Mouse (Mus musculus): Measurements from ENCODE around the gene Cldn6. TPM values are rescaled to one million over a fixed set of nuclear protein-coding genes. Genes with fewer than 3 reads are reported as not detected.

Gene Cldn6
- total RNA-seq, 2 experiments from 2014 or later = not detected

DNA sequence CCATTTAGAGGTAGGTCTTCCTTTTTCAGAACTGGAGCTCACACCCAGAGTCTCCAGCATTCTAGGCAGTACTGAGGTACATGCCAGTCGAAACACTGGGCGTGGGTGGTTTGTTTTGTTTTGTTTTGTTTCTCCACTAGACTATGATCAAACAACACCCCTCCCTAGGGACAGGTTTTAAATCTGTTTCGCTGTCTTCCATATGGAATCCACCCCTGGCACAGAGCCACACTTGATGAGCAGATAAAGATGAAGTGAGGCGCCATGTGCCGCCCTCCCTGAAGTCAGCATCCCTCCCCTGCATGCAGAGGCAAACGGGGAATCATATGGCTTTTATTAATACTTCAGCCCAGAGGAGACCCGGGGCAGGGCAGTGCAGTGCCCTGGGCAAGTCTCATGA is 25.7 kb downstream of the Cldn6 start:
- intact Hi-C loops (cut with DNase I) = loop anchor here (5.0 kb wide), 1 partner anchor 42 kb away; the partner anchor contains the start of gene Bicdl2
- peak; percentile 47 to 58 for DNase-seq (ENCODE audit: low spot score in 2 of 2)

GRCm38 (mm10) chr17:23705525-23706104 is 26.6 kb downstream of the Cldn6 start:
- DNase-seq (ENCODE audit: low spot score in 2 of 2) = no peak
- intact Hi-C loops (cut with DNase I) = no loop called here

GRCm38 (mm10) chr17:23706212-23706611 is 27.2 kb downstream of the Cldn6 start:
- intact Hi-C loops (cut with DNase I) = no loop called here
- peak; percentile 76 to 79 for DNase-seq (ENCODE audit: low spot score in 2 of 2)

GRCm38 (mm10) chr17:23717003-23717402 is 38.0 kb downstream of the Cldn6 start:
- intact Hi-C loops (cut with DNase I) = no loop called here
- DNase-seq (ENCODE audit: low spot score in 2 of 2) = no peak

GRCm38 (mm10) chr17:23719455-23719854 is 40.4 kb downstream of the Cldn6 start:
- no peak for DNase-seq (ENCODE audit: low spot score in 2 of 2)
- intact Hi-C loops (cut with DNase I) = no loop called here

- no peak for DNase-seq (ENCODE audit: low spot score in 2 of 2)
- intact Hi-C loops (cut with DNase I) = no loop called here
Observed at GRCm38 (mm10) chr17:23721886-23722285, 42.8 kb downstream of the Cldn6 start.

DNA sequence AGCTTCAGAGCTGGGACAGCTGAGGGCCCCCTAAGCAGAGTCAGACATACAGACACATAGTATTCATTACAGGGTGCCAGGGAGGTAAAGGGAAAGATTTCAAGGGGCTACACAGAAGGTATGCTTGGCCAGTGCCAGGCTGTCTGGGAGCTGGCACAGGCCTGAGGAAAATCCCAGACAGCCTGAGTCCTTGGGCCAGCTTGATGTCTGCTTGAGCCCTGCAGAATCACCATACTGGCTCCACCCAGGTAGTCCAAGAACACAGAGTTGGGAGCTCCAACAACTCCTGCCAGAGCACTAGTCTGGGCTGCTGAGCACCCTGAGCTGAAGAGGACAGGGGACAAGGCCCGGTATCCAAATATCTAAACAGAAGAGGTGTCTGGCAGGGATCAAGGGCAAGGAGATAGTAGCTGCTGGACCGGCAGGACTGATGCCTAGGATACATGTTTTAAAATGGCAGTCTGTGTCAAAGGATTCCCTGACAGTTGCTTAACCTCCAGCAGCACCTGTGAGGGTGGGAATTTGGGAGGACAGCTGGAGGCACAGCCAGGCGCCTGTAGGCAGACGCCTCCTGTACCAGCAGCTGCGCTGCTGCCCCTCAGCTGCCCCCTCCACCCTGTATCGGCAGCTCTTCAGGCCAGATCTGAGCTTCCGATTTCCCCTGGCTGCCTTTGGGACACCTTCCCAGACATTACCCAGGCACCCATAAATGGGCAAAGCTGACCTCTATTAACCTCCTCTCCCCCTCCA is 43.5 kb downstream of the Cldn6 start, which contains the start of gene 1520401A03Rik:
Gene 1520401A03Rik (minus strand): TSS at position 408 of the 750 bp plus-strand sequence.
- intact Hi-C loops (cut with DNase I) = no loop called here
- no peak for DNase-seq (ENCODE audit: low spot score in 2 of 2)

DNA sequence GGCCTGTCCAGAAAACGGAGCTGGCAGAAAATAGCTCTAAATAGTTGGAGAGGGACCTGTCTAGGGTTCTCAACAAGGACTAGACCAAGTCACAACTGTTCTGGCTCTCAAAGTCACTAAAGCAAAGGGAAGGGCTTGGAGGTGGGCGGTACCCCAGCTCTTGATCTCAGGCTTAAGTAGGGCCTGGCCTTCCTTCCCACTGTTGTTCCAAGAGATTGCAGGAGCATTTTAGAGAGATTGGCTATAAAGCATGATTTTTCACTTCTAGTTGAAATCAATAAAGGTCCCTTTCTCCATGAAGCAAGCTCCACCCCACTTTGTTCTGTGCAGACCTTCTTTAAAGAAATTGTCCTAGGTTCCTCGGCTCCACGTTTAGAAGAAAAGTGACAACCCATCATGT is 46.4 kb downstream of the Cldn6 start:
- no peak for DNase-seq (ENCODE audit: low spot score in 2 of 2)
- intact Hi-C loops (cut with DNase I) = no loop called here

DNA sequence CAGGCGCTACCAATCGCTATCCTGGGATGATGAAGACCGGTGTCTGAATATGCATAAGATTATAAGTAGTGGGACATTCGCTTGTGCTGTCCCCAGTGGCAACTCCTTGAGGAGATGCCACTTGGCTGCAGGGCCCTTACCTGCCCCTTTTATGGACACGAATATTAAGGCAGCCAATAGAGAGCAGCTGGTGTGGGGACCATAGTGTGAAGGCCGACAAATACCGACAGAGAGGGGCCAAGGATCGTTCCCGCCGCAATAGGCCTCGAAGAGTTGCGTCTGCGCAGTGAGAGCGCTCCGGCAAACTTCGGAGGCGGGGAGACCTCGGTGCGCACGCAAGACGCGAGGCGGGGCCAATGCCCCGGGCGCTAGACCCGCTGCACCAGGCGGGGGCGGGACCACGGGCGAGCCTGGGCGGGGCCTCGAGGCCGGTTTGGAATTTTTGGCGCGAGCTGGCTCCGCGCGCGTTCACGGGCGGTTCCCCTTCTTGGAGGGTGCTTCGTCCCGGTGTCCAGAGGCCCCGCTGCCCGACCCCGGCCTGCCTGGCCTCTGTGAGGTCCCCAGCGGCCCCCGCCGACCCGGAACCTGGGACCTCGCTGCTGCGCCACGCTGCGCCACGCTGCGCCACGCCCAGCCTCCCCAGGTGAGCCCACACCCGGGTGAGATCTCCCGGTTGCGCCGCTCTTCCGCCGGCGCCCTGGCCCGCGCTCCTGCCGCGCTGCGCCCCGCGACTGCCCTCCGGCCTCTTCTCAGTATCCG is 47.1 kb downstream of the Cldn6 start, which contains the start of gene Pkmyt1:
Gene Pkmyt1 (plus strand): TSS at position 338 of the 759 bp plus-strand sequence.
- intact Hi-C loops (cut with DNase I) = no loop called here
- DNase-seq (ENCODE audit: low spot score in 2 of 2) = peak; percentile 94

- intact Hi-C loops (cut with DNase I) = no loop called here
- DNase-seq (ENCODE audit: low spot score in 2 of 2) = peak; percentile 60 to 72
Observed at GRCm38 (mm10) chr17:23726758-23727142, 47.7 kb downstream of the Cldn6 start.

- DNase-seq (ENCODE audit: low spot score in 2 of 2) = no peak
- intact Hi-C loops (cut with DNase I) = no loop called here
Observed at GRCm38 (mm10) chr17:23730441-23730840, 51.4 kb downstream of the Cldn6 start.

Other genes with a start within 250 kb of the Cldn6 start
- gene Vmn2r117, start 199.6 kb upstream of the Cldn6 start, total RNA-seq (2021) = not detected
- 1 to 10 TPM; 6.6 to 6.8 TPM for gene Zfp213, start 115.0 kb upstream of the Cldn6 start, total RNA-seq (2021)
- 10 to 100 TPM; 28.3 to 29.0 TPM for gene Zfp13, start 79.8 kb upstream of the Cldn6 start, total RNA-seq (2021)
- gene Zscan10, start 78.4 kb upstream of the Cldn6 start, total RNA-seq (2021) = not detected
- gene Mmp25, start 34.0 kb upstream of the Cldn6 start, total RNA-seq (2021) = 1 to 10 TPM; 1.1 to 1.2 TPM
- not detected for gene Bicdl2, start 18.7 kb upstream of the Cldn6 start, total RNA-seq (2021)
- gene Hcfc1r1, start 5.7 kb upstream of the Cldn6 start, total RNA-seq (2021) = 100 to 1,000 TPM; 137 to 143 TPM
- 1 to 10 TPM; 8.2 to 8.9 TPM for gene Thoc6, start 5.4 kb upstream of the Cldn6 start, total RNA-seq (2021)
- gene Tnfrsf12a, start 1.8 kb upstream of the Cldn6 start, total RNA-seq (2021) = 1 to 10 TPM; 6.3 to 9.6 TPM
- under 1 TPM in 1 of 2 experiments, not detected in 1; 0.23 TPM for gene Cldn9, start 4.8 kb downstream of the Cldn6 start, total RNA-seq (2021)
- under 1 TPM in 1 of 2 experiments, not detected in 1; 0.37 TPM for gene 1520401A03Rik, start 43.5 kb downstream of the Cldn6 start, total RNA-seq (2021)
- 1 to 10 TPM; 3.3 to 5.7 TPM for gene Pkmyt1, start 47.1 kb downstream of the Cldn6 start, total RNA-seq (2021)
- 10 to 100 TPM; 54.2 to 56.8 TPM for gene Paqr4, start 61.6 kb downstream of the Cldn6 start, total RNA-seq (2021)
- under 1 TPM; 0.40 to 0.48 TPM for gene Kremen2, start 66.6 kb downstream of the Cldn6 start, total RNA-seq (2021)
- 100 to 1,000 TPM; 173 to 185 TPM for gene Flywch1, start 92.4 kb downstream of the Cldn6 start, total RNA-seq (2021)
- gene Flywch2, start 106.8 kb downstream of the Cldn6 start, total RNA-seq (2021) = 10 to 100 TPM; 25.7 to 30.1 TPM
- gene Srrm2, start 111.3 kb downstream of the Cldn6 start, total RNA-seq (2021) = 100 to 1,000 TPM; 573 to 599 TPM
- 100 to 1,000 TPM; 334 to 397 TPM for gene Elob, start 149.9 kb downstream of the Cldn6 start, total RNA-seq (2021)
- gene Prss33, start 156.8 kb downstream of the Cldn6 start, total RNA-seq (2021) = not detected
- 1 to 10 TPM in 1 of 2 experiments, not detected in 1; 1.1 TPM for gene Prss32, start 164.6 kb downstream of the Cldn6 start, total RNA-seq (2021)
- gene Prss41, start 164.9 kb downstream of the Cldn6 start, total RNA-seq (2021) = 1 to 10 TPM; 1.9 to 2.2 TPM
- gene Prss21, start 188.8 kb downstream of the Cldn6 start, total RNA-seq (2021) = not detected
- gene Dcpp1, start 201.6 kb downstream of the Cldn6 start, total RNA-seq (2021) = not detected
- not detected for gene Dcpp2, start 201.6 kb downstream of the Cldn6 start, total RNA-seq (2021)
- not detected for gene Dcpp3, start 238.2 kb downstream of the Cldn6 start, total RNA-seq (2021)

Measured in left cerebral cortex, postnatal 14 days (tissue).